Mouse (Mus musculus): Measurements from ENCODE around the gene Pla2g2f.

DNA sequence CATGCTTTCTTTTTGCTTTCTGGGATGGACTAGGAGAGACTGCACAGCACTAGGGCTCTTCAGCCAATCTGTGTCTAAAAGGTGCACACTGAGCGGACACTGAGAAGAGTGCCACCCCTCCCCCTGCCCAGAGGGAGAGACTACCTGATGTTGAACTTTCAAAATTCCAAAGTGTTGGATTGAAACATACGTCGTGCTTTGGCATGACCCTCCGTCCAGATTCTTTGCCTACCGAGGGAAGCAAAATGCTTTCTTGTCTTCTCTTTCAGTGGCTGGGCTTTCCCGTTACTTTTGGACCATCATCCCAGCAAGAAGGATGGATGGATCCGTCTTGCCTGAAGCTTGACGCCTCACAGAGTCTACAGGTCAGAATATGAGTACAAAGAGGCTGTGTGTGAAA lies 56.3 kb downstream of the Pla2g2f start:
- TF ChIP-seq CTCF (IDR thresholded peaks at IDR 0.05; ENCODE audit: extremely low read depth, insufficient read length, insufficient replicate concordance, low read depth, low read length) = no peak
- TF ChIP-seq POLR2A (IDR thresholded peaks at IDR 0.05; ENCODE audit: low read depth, low read length) = no peak
